Mouse (Mus musculus) cerebellum, adult 2 months (tissue): ENCODE measurements around the gene Vamp5.

Experiments used
- CTCF ChIP-seq: fragments of 200-500 bp; IDR thresholded peaks from 2 replicates; pipeline ENCODE4 v1.5.1; 2011; ENCODE audit warnings: low read depth, mild to moderate bottlenecking, control low read depth, low read length, moderate library complexity, borderline replicate concordance; ENCODE audit not compliant: insufficient read depth
- POLR2A ChIP-seq: fragments of 200-500 bp; IDR thresholded peaks from 2 replicates; pipeline ENCODE4 v1.6.1; 2011; ENCODE audit warnings: low read length, control low read depth, borderline replicate concordance; ENCODE audit not compliant: insufficient read depth

DNA sequence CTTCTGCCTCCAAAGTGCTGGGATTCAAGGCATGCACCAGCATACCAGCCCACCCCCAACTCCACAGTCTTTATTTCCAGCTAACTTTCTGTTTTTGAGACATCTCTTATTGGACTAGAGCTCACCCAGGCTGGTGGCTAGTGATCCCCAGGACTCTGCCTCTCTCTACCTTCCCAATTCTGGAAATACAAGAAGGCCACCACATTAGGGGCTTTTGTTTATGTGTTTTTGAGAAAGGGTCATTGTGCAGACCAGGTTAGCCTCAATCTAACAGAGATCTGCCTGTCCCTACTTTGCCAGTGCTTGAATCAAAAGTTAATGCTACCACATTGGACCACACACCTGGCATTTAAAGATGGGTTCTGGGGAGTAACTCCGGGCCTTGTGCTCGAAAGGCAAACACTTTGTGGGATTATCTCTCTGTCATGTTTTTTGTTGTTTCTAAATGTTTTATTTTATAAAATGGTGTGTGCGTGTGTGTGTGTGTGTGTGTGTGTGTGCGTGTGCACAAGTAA, 12.8 kb downstream of the Vamp5 start:
- TF ChIP-seq CTCF (no peak), POLR2A (no peak)
